In genomic region chr13:100785806-100786413, GRCm38 (mm10) we compare ENCODE assay signal across 8 mouse cellular contexts. TPM values are rescaled to one million over a fixed set of nuclear protein-coding genes. Genes with fewer than 3 reads are reported as not detected.
A peak's percentile ranks its signal among the peaks of the same experiment; 100 is the strongest.
DNase-seq lines count a peak whose midpoint lies in the region; ATAC-seq lines count a peak whose summit lies in the region.

No protein-coding gene starts in this region.

- peak; percentile 22 for ATAC-seq in heart, embryonic 12.5 days (ENCODE audit: insufficient number of reproducible peaks, low FRiP score)
- peak; percentile 28 for ATAC-seq in CD4-positive, CD25-positive, alpha-beta regulatory T cell, adult 4 months
- no peak for ATAC-seq in embryonic facial prominence, embryonic 15.5 days (ENCODE audit: insufficient number of reproducible peaks, low FRiP score, low TSS enrichment, low read depth)

- H3K4me1 ChIP-seq in heart, embryonic 12.5 days (replicated peaks) = peaks cover 27% of the 10 kb centered on the region
- H3K4me1 ChIP-seq in embryonic facial prominence, embryonic 15.5 days = peaks cover 21% of the 10 kb centered on the region
- peaks cover 17% of the 10 kb centered on the region for H3K4me1 ChIP-seq in limb, embryonic 10.5 days

- H3K4me3 ChIP-seq in heart, embryonic 12.5 days = peak overlapping the region; percentile 98
- H3K4me3 ChIP-seq in embryonic facial prominence, embryonic 15.5 days (replicated peaks) = peak overlapping the region; percentile 86
- H3K4me3 ChIP-seq in limb, embryonic 10.5 days = peak overlapping the region; percentile 95

- H3K36me3 ChIP-seq in heart, embryonic 12.5 days = peaks cover 32% of the 10 kb centered on the region
- no peaks in the 10 kb centered on the region for H3K36me3 ChIP-seq in embryonic facial prominence, embryonic 15.5 days
- peaks cover 43% of the 10 kb centered on the region for H3K36me3 ChIP-seq in limb, embryonic 10.5 days

- H3K27me3 ChIP-seq in heart, embryonic 12.5 days (replicated peaks) = no peaks in the 10 kb centered on the region
- H3K27me3 ChIP-seq in embryonic facial prominence, embryonic 15.5 days = no peaks in the 10 kb centered on the region
- H3K27me3 ChIP-seq in limb, embryonic 10.5 days (ENCODE audit: low read depth, poor library complexity, severe bottlenecking) = no peaks in the 10 kb centered on the region

- peak overlapping the region; percentile 48; the same call in 1 of the 2 replicates for H3K27ac ChIP-seq in heart, embryonic 12.5 days (ENCODE audit: poor library complexity, severe bottlenecking)
- 0 out of 2 replicates have a peak overlapping the region, but pooled peaks have one; percentile 22 for H3K27ac ChIP-seq in embryonic facial prominence, embryonic 15.5 days (replicated peaks)
- H3K27ac ChIP-seq in limb, embryonic 10.5 days = peak overlapping the region; percentile 98

- WGBS in heart, embryonic 12.5 days = under 1% methylated on average over 30 of the region's 30 CpGs
- WGBS in embryonic facial prominence, embryonic 15.5 days = 1% methylated on average over 30 of the region's 30 CpGs
- WGBS in limb, embryonic 10.5 days = under 1% methylated on average over 30 of the region's 30 CpGs

- H3K9me3 ChIP-seq in heart, embryonic 12.5 days (replicated peaks) = no peaks in the 10 kb centered on the region
- H3K9me3 ChIP-seq in embryonic facial prominence, embryonic 15.5 days (replicated peaks) = no peaks in the 10 kb centered on the region
- H3K9me3 ChIP-seq in limb, embryonic 10.5 days (replicated peaks) = no peaks in the 10 kb centered on the region

- DNase-seq in heart, adult 8-10 months (ENCODE audit: low spot score) = no peak
- DNase-seq in limb, embryonic 10.5 days (ENCODE audit: low spot score) = peak; percentile 39
- peak; percentile 45 for DNase-seq in naive thymus-derived CD4-positive, alpha-beta T cell, adult 2 months (ENCODE audit: low read depth)
- no peak for DNase-seq in adrenal gland, adult 2 months
- DNase-seq in right cerebral cortex, postnatal 14 days = no peak

- peak overlapping the region; percentile 95 for H3K9ac ChIP-seq in heart, embryonic 12.5 days
- peak overlapping the region; percentile 63 for H3K9ac ChIP-seq in embryonic facial prominence, embryonic 15.5 days

- H3K4me2 ChIP-seq in heart, embryonic 12.5 days = peak overlapping the region; percentile 90
- H3K4me2 ChIP-seq in embryonic facial prominence, embryonic 15.5 days (replicated peaks) = peak overlapping the region; percentile 92

RNA-seq across cellular contexts. Expression of gene Ccnb1, which starts 0.5 kb away (rescaled TPM):
- polyA plus RNA-seq in heart, embryonic 12.5 days (2016; fragmentation: Nextera tagmentation; extraction: Ambion mirVana) = 214 and 218 TPM in 2 replicates
- total RNA-seq in heart, adult 8-10 months (2022) = under 1 TPM in 3 of 4 experiments, not detected in 1; 0.19 to 0.63 (median 0.28) TPM
- polyA plus RNA-seq in CD4-positive, CD25-positive, alpha-beta regulatory T cell, adult 4 months (2017; shearing (Covaris generic)) = 10 to 100 TPM in 1 of 2 experiments, 1 to 10 TPM in 1; 9.1 to 22.6 TPM
- 167 and 170 TPM in 2 replicates for polyA plus RNA-seq in embryonic facial prominence, embryonic 15.5 days (2015; fragmentation: Nextera tagmentation; extraction: Ambion mirVana)
- polyA plus RNA-seq in limb, embryonic 10.5 days (2016; fragmentation: Nextera tagmentation; extraction: Ambion mirVana) = 406 and 409 TPM in 2 replicates
- total RNA-seq in adrenal gland, adult 2 months (2021) = 1 to 10 TPM; 2.2 to 2.6 TPM
- polyA plus RNA-seq in adrenal gland, adult 2 months (2012; rRNA removed) = 0.86 and 1.2 TPM in 2 replicates

RNA-seq across cellular contexts. Expression of gene Cenph, which starts 10.2 kb away (rescaled TPM):
- polyA plus RNA-seq in heart, embryonic 12.5 days (2016; fragmentation: Nextera tagmentation; extraction: Ambion mirVana) = 21.8 and 24.0 TPM in 2 replicates
- under 1 TPM in 2 of 4 experiments, not detected in 2; 0.25 to 0.28 TPM for total RNA-seq in heart, adult 8-10 months (2022)
- 1 to 10 TPM; 2.8 to 4.6 TPM for polyA plus RNA-seq in CD4-positive, CD25-positive, alpha-beta regulatory T cell, adult 4 months (2017; shearing (Covaris generic))
- polyA plus RNA-seq in embryonic facial prominence, embryonic 15.5 days (2015; fragmentation: Nextera tagmentation; extraction: Ambion mirVana) = 26.1 and 29.6 TPM in 2 replicates
- polyA plus RNA-seq in limb, embryonic 10.5 days (2016; fragmentation: Nextera tagmentation; extraction: Ambion mirVana) = 72.3 and 77.8 TPM in 2 replicates
- total RNA-seq in adrenal gland, adult 2 months (2021) = under 1 TPM; 0.32 to 0.62 TPM
- 0.28 TPM in 1 of 2 replicates, not detected in the other for polyA plus RNA-seq in adrenal gland, adult 2 months (2012; rRNA removed)

RNA-seq across cellular contexts. Expression of gene Mrps36, which starts 41.5 kb away (rescaled TPM):
- polyA plus RNA-seq in heart, embryonic 12.5 days (2016; fragmentation: Nextera tagmentation; extraction: Ambion mirVana) = 256 TPM in 2 replicates
- total RNA-seq in heart, adult 8-10 months (2022) = 100 to 1,000 TPM; 179 to 227 (median 201) TPM
- 100 to 1,000 TPM in 1 of 2 experiments, 10 to 100 TPM in 1; 85.2 to 108 TPM for polyA plus RNA-seq in CD4-positive, CD25-positive, alpha-beta regulatory T cell, adult 4 months (2017; shearing (Covaris generic))
- polyA plus RNA-seq in embryonic facial prominence, embryonic 15.5 days (2015; fragmentation: Nextera tagmentation; extraction: Ambion mirVana) = 120 and 122 TPM in 2 replicates
- 97.0 and 114 TPM in 2 replicates for polyA plus RNA-seq in limb, embryonic 10.5 days (2016; fragmentation: Nextera tagmentation; extraction: Ambion mirVana)
- total RNA-seq in adrenal gland, adult 2 months (2021) = 100 to 1,000 TPM; 133 to 141 TPM
- 23.5 and 26.2 TPM in 2 replicates for polyA plus RNA-seq in adrenal gland, adult 2 months (2012; rRNA removed)

RNA-seq across cellular contexts. Expression of gene Slc30a5, which starts 47.3 kb away (rescaled TPM):
- polyA plus RNA-seq in heart, embryonic 12.5 days (2016; fragmentation: Nextera tagmentation; extraction: Ambion mirVana) = 43.1 and 44.8 TPM in 2 replicates
- 10 to 100 TPM; 16.2 to 20.6 (median 19.2) TPM for total RNA-seq in heart, adult 8-10 months (2022)
- 10 to 100 TPM; 11.8 to 17.7 TPM for polyA plus RNA-seq in CD4-positive, CD25-positive, alpha-beta regulatory T cell, adult 4 months (2017; shearing (Covaris generic))
- polyA plus RNA-seq in embryonic facial prominence, embryonic 15.5 days (2015; fragmentation: Nextera tagmentation; extraction: Ambion mirVana) = 57.2 and 60.0 TPM in 2 replicates
- polyA plus RNA-seq in limb, embryonic 10.5 days (2016; fragmentation: Nextera tagmentation; extraction: Ambion mirVana) = 44.8 and 45.2 TPM in 2 replicates
- total RNA-seq in adrenal gland, adult 2 months (2021) = 10 to 100 TPM; 42.5 to 45.0 TPM
- 16.9 and 19.8 TPM in 2 replicates for polyA plus RNA-seq in adrenal gland, adult 2 months (2012; rRNA removed)

RNA-seq across cellular contexts. Expression of gene Cdk7, which starts 55.2 kb away (rescaled TPM):
- polyA plus RNA-seq in heart, embryonic 12.5 days (2016; fragmentation: Nextera tagmentation; extraction: Ambion mirVana) = 76.6 and 77.0 TPM in 2 replicates
- total RNA-seq in heart, adult 8-10 months (2022) = 10 to 100 TPM; 17.1 to 24.8 (median 19.6) TPM
- 10 to 100 TPM; 82.6 to 87.1 TPM for polyA plus RNA-seq in CD4-positive, CD25-positive, alpha-beta regulatory T cell, adult 4 months (2017; shearing (Covaris generic))
- polyA plus RNA-seq in embryonic facial prominence, embryonic 15.5 days (2015; fragmentation: Nextera tagmentation; extraction: Ambion mirVana) = 89.0 and 89.6 TPM in 2 replicates
- 116 and 117 TPM in 2 replicates for polyA plus RNA-seq in limb, embryonic 10.5 days (2016; fragmentation: Nextera tagmentation; extraction: Ambion mirVana)
- total RNA-seq in adrenal gland, adult 2 months (2021) = 10 to 100 TPM; 36.8 to 38.8 TPM
- 9.3 and 9.6 TPM in 2 replicates for polyA plus RNA-seq in adrenal gland, adult 2 months (2012; rRNA removed)

Comparison
In these comparisons a context has a peak if more than half of its experiments do, and no peak if none do; other contexts are left out.
1. H3K27ac ChIP-seq: peak in every context shown above with its lines; median percentile 98 in limb, embryonic 10.5 days; 48 in heart, embryonic 12.5 days; 22 in embryonic facial prominence, embryonic 15.5 days.
2. DNase-seq: peak in limb, embryonic 10.5 days (single experiment) and naive thymus-derived CD4-positive, alpha-beta T cell, adult 2 months (single experiment); none in heart, adult 8-10 months (single experiment), adrenal gland, adult 2 months (single experiment) and right cerebral cortex, postnatal 14 days (single experiment).
3. Peak in every context shown above with its lines, with median percentiles within 50 percentile points of each other: H3K4me3 ChIP-seq.